Mouse (Mus musculus): ENCODE results near the gene Ppfia3.
A peak's percentile ranks its signal among the peaks of the same experiment; 100 is the strongest.
"Not testable (repeated sequence)": the region's sequence is repeated elsewhere in the genome, so short reads cannot be mapped to it uniquely, and the experiment has no call there.

Gene Ppfia3

DNA sequence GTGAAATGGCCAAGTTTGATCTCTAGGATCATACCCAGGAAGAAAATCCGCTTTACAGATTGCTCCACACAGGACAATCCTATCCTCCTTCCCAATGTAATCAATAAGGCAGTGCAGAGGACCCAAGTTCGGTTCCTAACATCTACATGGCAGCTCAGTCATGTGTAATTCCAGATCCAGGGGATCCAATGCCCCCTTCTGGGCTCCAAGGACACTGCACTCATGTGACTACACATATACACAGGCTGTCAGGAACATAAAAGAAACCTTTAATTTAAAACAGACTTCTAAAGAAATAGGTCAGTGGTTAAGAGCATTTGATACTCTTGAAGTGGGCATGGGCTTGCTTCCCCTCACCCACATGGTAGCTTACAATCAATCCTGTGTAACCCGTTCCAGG lies 19.3 kb upstream of the Ppfia3 start:
- no peak for DNase-seq (ENCODE audit: low spot score)

DNA sequence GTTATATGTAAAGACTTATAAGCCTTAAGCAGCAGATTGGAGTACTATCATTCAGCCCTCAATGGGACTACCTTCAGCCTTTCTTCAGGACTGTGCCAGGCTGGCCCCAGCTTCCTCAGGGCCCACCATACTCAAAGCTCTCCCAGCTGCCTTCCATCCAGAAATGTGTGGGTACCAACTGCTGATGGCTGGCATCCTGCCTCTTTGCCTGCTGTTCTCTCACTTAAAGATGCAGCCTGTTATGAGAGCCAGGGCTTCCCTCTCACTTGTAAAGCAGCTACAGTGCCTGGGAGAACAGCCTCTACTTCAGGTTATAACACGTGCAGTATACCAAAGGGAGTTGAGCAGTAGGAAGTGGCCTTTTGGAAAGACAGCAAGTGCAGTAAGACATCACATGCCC lies 9.2 kb upstream of the Ppfia3 start:
- DNase-seq (ENCODE audit: low spot score): no peak

- DNase-seq (ENCODE audit: low spot score): no peak
Observed at GRCm38 (mm10) chr7:45374620-45375019, 7.8 kb upstream of the Ppfia3 start.

DNA sequence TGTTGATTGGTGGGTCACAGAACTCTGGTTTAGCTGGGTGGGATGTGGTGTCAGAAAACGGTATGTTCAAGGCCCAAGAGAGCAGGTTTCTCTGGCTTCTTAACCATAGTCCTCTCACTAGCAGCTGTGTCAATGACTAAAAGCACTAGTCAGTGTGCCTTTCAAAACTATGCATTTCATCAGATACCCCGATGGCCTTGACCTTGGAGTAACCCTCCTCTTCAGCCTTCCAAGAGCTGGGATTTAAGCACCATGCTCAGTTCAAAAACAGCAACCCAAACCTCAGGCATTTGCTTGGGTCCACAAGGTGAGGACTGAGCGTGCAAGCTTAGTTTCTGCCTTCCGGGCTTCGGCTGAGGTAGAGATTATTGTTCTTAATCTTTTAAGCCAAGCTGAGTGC lies 5.6 kb upstream of the Ppfia3 start:
- no peak for DNase-seq (ENCODE audit: low spot score)

- peak; percentile 92 for DNase-seq (ENCODE audit: low spot score)
Observed at GRCm38 (mm10) chr7:45370475-45371311, 3.9 kb upstream of the Ppfia3 start, which contains the start of gene Lin7b. TSS of gene Lin7b (minus strand) at chr7:45370583.

- DNase-seq (ENCODE audit: low spot score): peak; percentile 22
Observed at GRCm38 (mm10) chr7:45369836-45370474, 3.1 kb upstream of the Ppfia3 start.

GRCm38 (mm10) chr7:45369022-45369745 lies 2.4 kb upstream of the Ppfia3 start:
- no peak for DNase-seq (ENCODE audit: low spot score)

DNA sequence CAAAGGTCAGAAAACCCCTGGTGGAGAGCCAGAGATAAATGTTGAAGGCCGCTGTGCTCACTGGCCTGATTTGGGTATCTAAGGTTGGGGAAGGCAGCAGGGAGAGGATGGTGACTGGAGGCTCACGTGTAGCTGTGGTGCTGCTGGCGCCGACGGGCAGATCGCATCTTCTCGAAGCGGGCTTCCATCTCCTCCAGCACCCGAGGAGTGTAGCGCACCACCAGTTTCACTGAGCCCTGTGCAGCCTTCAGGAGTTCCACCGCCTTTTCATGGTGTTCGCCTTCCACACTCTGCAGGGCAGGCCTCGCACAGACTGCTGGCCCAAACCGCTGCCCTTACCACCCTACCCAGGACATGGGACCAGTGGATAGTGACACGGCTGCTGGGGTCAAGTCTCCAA lies 1.4 kb upstream of the Ppfia3 start:
- DNase-seq (ENCODE audit: low spot score): no peak

GRCm38 (mm10) chr7:45367020-45367880 lies 431 bp upstream of the Ppfia3 start:
- DNase-seq (ENCODE audit: low spot score): peak; percentile 97

DNA sequence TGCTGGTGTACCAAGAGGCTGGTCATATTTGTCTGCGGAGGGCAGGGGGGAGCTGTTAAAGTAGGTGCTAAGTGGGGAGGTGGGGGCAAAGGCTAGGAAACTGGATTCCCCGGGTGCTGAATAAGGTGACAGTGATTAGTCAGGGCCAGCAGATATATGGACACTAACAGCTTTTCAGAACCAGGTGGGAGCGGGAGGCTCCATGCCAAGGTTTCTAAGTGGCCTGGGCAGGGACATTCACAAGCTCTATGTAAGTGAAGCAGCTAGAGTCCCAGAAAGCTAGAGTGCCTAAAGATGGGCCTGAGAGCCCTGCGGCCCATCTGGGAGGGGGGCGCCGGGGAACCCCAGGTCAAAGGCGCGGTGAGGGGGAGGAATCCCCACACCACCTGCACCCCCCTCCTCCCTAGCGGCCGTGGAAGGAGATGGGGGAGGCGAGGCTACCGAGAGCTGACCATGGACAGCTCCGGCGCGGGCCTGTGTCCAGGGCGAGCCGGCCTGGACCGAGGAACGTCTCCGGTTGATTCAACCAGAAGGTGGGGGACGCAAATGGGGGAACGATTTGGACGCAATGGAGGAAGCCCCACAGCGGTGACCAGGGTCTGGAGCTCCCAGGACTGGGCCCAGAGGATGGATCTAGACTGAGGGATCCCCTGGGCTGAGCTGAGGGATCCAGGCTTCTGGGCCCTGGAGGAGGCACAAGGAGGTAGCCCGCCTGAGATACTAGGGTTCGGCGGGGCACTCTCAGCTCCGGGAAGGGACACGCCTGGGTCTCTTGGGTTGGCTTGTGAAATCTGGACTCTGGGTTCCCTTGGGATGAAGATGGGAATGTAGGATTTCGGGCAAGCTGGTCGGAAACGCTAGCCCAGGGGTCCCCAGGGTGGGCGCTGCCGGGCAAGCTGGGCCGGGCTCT lies 822 bp downstream of the Ppfia3 start:
- DNase-seq (ENCODE audit: low spot score): peak; percentile 60

GRCm38 (mm10) chr7:45363983-45364382 lies 2.8 kb downstream of the Ppfia3 start:
- no peak for DNase-seq (ENCODE audit: low spot score)

GRCm38 (mm10) chr7:45362801-45363200 lies 4.0 kb downstream of the Ppfia3 start:
- peak; percentile 86 for DNase-seq (ENCODE audit: low spot score)

DNA sequence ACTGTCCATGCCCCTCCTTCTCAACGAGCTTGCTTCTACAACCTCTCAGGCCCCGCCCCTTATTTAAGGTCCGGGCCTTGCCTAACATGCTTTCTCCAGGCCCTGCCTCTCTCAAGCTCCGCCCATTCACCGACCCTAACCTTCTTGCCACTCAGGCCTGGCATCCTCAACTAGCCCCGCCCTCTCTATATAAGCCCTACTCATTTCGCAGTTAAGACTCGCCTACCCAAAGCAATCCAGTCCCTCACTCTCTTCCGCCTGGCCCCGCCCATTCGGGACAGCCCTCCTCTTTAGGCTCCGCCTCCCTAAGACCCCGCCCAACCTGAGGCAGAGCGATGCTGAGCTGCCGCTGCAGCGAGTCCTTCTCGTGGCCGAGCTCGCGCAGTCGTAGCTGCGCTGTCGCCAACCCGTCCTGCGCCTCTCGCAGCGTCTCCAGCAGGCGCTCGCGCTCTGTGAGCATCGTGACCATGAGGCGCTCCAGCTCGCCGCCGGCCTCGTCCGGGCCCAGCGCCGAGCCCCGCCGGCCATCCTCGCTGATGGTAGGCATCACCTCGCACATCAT lies 5.5 kb downstream of the Ppfia3 start:
- peak; percentile 82 for DNase-seq (ENCODE audit: low spot score)

DNA sequence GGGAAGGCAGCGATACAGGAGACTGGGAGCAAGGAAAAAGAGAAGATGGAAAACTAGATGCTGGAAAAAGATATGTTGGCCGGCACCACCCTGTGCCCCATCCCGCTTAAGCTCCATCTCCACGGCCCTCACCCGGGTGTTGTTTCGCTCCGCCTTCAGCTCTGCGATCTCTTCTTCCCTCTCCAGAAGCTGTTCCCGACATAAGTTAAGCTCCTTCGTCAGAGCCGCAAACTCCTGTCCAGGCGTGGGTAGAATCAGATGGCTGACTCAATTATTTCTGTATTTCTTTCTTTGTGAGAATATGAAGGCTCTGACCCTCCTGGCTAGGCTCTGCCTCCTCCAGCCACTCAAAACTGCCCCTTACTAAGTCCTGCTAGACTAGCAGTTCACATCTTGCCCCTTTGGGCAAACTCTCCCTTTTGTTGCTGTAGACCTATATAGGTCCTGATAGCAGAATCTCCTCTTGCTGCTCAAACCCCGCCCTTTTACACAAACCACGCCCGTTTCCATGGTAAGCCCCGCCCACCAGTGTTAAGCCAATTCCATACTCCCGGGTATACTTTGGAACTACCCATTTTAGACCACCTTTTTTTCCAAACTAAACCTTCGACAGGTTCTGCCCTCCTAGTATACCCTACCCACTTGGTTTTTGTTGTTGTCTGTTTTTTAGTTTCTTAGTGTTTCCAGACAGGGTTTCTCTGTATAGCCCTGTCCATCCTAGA lies 6.3 kb downstream of the Ppfia3 start:
- DNase-seq (ENCODE audit: low spot score): no peak

- not testable (repeated sequence) for DNase-seq (ENCODE audit: low spot score)
Observed at GRCm38 (mm10) chr7:45359081-45359480, 7.7 kb downstream of the Ppfia3 start.

- DNase-seq (ENCODE audit: low spot score): no peak
Observed at GRCm38 (mm10) chr7:45356087-45356486, 10.7 kb downstream of the Ppfia3 start.

DNA sequence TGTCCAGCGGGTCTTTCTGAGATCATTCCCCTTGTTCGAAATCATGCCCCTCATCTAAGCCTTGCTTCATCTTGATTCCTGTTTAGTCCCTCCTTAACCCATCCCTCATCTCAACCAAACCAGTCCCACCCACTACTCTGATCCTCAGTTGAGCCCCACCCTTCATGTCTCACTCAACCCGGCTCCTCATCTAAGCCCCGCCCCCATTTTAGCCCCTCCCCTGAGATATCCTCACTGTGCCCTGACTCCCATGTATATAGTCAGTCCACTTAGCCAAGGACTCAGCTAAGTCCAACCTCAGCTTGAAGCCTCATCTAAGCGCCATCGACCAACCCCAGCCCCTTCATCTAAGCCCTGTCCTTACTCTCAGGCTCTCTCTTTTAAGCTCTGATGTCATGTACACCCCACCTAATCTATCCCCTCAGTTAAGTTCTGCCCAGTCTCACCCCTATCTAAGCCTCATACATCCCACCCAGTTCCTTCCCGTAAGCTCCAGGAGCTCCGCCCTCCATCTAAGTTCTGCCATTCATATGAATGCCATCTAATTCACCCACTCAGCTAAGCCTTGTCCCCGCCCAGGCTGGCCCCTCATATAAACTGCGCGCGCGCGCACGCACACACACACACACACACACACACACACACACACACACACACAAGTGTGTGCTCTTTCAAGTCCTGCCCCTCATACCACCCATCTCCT lies 11.3 kb downstream of the Ppfia3 start:
- DNase-seq (ENCODE audit: low spot score): no peak

DNA sequence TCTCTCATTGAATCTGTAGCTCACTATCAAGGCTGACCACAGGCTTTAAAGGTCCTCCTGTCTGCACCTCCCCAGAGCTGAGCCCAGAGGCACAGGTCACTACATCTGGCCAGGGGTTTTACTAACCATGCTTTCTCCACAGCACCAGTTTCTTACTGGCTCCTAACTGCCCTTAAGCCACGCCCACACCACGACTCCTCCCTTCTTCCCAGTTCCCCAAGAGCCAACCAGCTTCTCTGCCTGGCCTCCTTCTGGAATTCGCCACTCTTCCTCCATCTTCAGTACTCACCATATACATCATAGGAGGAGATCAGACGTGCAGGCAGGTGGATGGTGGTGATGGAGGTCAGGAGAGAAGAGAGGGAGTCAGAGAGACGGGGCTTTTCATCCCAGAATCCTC lies 13.8 kb downstream of the Ppfia3 start:
- DNase-seq (ENCODE audit: low spot score): no peak

GRCm38 (mm10) chr7:45346905-45347304 lies 19.9 kb downstream of the Ppfia3 start:
- no peak for DNase-seq (ENCODE audit: low spot score)
